ENCODE assay signal across 8 mouse cellular contexts in genomic region chr9:63720715-63721114, GRCm38 (mm10). TPM values are rescaled to one million over a fixed set of nuclear protein-coding genes. Genes with fewer than 3 reads are reported as not detected.
DNase-seq lines count a peak whose midpoint lies in the region; ATAC-seq lines count a peak whose summit lies in the region.

No protein-coding gene starts in this region.

- intact Hi-C loops in heart, postnatal 25 days (cut with DNase I), result no loop called here

- no peaks in the 10 kb centered on the region for H3K9me3 ChIP-seq in heart, embryonic 14.5 days (ENCODE audit: control insufficient read depth, low read length)
- H3K9me3 ChIP-seq in intestine, embryonic 14.5 days (ENCODE audit: control insufficient read depth, low read length), result no peaks in the 10 kb centered on the region

- H3K27me3 ChIP-seq in heart, embryonic 14.5 days (ENCODE audit: control insufficient read depth, insufficient read depth, low read length), result no peaks in the 10 kb centered on the region
- no peaks in the 10 kb centered on the region for H3K27me3 ChIP-seq in intestine, embryonic 14.5 days (replicated peaks; ENCODE audit: control insufficient read depth, insufficient read depth, low read length)

- 0 out of 2 replicates have a peak, but pooled peaks have one; percentile 3 for ATAC-seq in heart, embryonic 14.5 days (ENCODE audit: insufficient number of reproducible peaks, insufficient read depth, low FRiP score, low read depth)
- no peak for ATAC-seq in intestine, embryonic 14.5 days (replicated peaks; ENCODE audit: low FRiP score, low TSS enrichment, low read depth)
- peak; percentile 70 for ATAC-seq in megakaryocyte-erythroid progenitor cell, adult 5-6 weeks (replicated peaks; ENCODE audit: low FRiP score, low TSS enrichment, poor library complexity, severe bottlenecking)

- 23% methylated on average over 6 of the region's 6 CpGs for WGBS in heart, embryonic 14.5 days
- WGBS in intestine, embryonic 14.5 days, result 44% methylated on average over 6 of the region's 6 CpGs

- no peak overlapping the region for H3K4me2 ChIP-seq in heart, embryonic 14.5 days (ENCODE audit: low read length)
- no peak overlapping the region for H3K4me2 ChIP-seq in intestine, embryonic 14.5 days (ENCODE audit: low read length)

- peaks cover 66 to 88% of the 10 kb centered on the region in 2 experiments for H3K4me1 ChIP-seq in heart, embryonic 14.5 days (ENCODE audit: control insufficient read depth in 2 of 2, insufficient read depth in 2 of 2, low read length in 2 of 2)
- H3K4me1 ChIP-seq in intestine, embryonic 14.5 days (replicated peaks; ENCODE audit: control insufficient read depth, insufficient read depth, low read length), result peaks cover 27% of the 10 kb centered on the region

- DNase-seq in heart, postnatal 25 days (ENCODE audit: low spot score), result no peak
- peak; percentile 91 for DNase-seq in CD4-positive helper T cell, adult 2 months (ENCODE audit: low read depth, low spot score)
- DNase-seq in intestine, embryonic 14.5 days (ENCODE audit: low spot score), result no peak
- DNase-seq in yolk sac, embryonic 10.5 days (ENCODE audit: low spot score), result no peak
- no peak for DNase-seq in right cerebral cortex, postnatal 4 days
- no peak for DNase-seq in urinary bladder, postnatal 25 days (ENCODE audit: low spot score)

- H3K27ac ChIP-seq in heart, embryonic 14.5 days (replicated peaks in 1 of 2; ENCODE audit: control insufficient read depth in 1 of 2, insufficient read depth in 1 of 2, low read depth in 2 of 2, low read length in 2 of 2), result peak overlapping the region; percentile 3 to 56
- H3K27ac ChIP-seq in intestine, embryonic 14.5 days (ENCODE audit: low read depth), result peak overlapping the region; percentile 36; the same call in 1 of the 2 replicates

- no peak overlapping the region for H3K4me3 ChIP-seq in heart, embryonic 14.5 days (ENCODE audit: control insufficient read depth in 1 of 2, insufficient read depth in 1 of 2, low read depth in 1 of 2, low read length in 2 of 2)
- no peak overlapping the region for H3K4me3 ChIP-seq in intestine, embryonic 14.5 days (ENCODE audit: low read depth, low read length)

- H3K36me3 ChIP-seq in heart, embryonic 14.5 days (ENCODE audit: control insufficient read depth, insufficient read depth, low read length), result no peaks in the 10 kb centered on the region
- 0 out of 2 replicates have a peak, but pooled peaks cover 6% of the 10 kb centered on the region for H3K36me3 ChIP-seq in intestine, embryonic 14.5 days (ENCODE audit: control insufficient read depth, insufficient read depth, low read length)

- H3K9ac ChIP-seq in heart, embryonic 14.5 days (ENCODE audit: low read length), result 0 out of 2 replicates have a peak overlapping the region, but pooled peaks have one; percentile 18
- H3K9ac ChIP-seq in intestine, embryonic 14.5 days (ENCODE audit: low read length), result no peak overlapping the region

RNA-seq across cellular contexts. Expression of gene Smad3, which starts 37.1 kb away (rescaled TPM):
- polyA plus RNA-seq in heart, embryonic 14.5 days (2014; fragmentation: Nextera tagmentation; extraction: Ambion mirVana), result 7.6 and 10.4 TPM in 2 replicates
- 10 to 100 TPM; 14.0 to 14.5 TPM for total RNA-seq in heart, postnatal 25 days (2021)
- polyA plus RNA-seq in intestine, embryonic 14.5 days (2014; fragmentation: Nextera tagmentation; extraction: Ambion mirVana), result 12.7 and 14.3 TPM in 2 replicates
- total RNA-seq in megakaryocyte-erythroid progenitor cell, adult 5-6 weeks (2014; fragmentation: Nextera tagmentation), result 14.1 and 19.7 TPM in 2 replicates
- 11.9 and 15.9 TPM in 2 replicates for total RNA-seq in megakaryocyte-erythroid progenitor cell, adult 5-6 weeks (2017)
